Mouse (Mus musculus): ENCODE data around the gene Igsf9.

- TF ChIP-seq CTCF (conservative IDR thresholded peaks at IDR 0.05; ENCODE audit: low read length), result no peak
- no peak for TF ChIP-seq NANOG (IDR thresholded peaks at IDR 0.05; ENCODE audit: borderline replicate concordance, low read length)
- no peak for TF ChIP-seq POU5F1 (IDR thresholded peaks at IDR 0.05; ENCODE audit: borderline replicate concordance, low read length)
These were observed 8.1 kb downstream of the Igsf9 start for GRCm38 (mm10) chr1:172489585-172490250.
